Mouse (Mus musculus) embryonic fibroblast, embryonic 13.5 days (primary cell): ENCODE results near the gene Srsf1.

ENCODE experiments used
- CTCF ChIP-seq: IDR thresholded peaks from 2 replicates; pipeline ENCODE4 v1.5.1; 2011; ENCODE audit warnings: mild to moderate bottlenecking, control low read depth, low read length, moderate library complexity, borderline replicate concordance; ENCODE audit not compliant: insufficient read depth
- POLR2A ChIP-seq: IDR thresholded peaks from 2 replicates; pipeline ENCODE4 v1.6.1; 2011; ENCODE audit warnings: low read depth, mild to moderate bottlenecking, control low read depth, low read length, moderate library complexity

DNA sequence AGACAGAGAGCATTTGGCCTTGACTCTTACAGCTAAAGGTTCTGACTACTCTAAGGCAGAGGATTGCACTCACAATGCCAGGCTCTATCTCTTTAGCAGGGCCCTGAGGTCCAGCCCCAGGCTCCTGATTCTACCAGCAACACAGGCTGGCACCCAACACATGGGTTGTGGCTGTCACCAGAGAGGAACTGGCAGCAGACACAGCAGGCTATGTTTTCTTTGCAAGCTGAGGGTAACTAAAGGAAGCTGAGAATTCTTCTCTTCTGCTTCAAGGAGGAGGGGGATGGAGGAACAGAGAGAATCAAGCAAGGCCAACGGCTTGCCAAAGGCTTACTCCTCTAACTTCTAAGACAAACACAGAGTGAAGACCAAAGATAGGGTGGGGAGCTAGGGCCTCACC is 38.5 kb upstream of the Srsf1 start:
- TF ChIP-seq POLR2A (no peak), CTCF (no peak)
